Mouse (Mus musculus) cortical plate, adult 2 months (tissue): ENCODE measurements at regions not wholly inside any gene's neighbourhood (a gene's known extent, or its start where the extent isn't known, plus 50 kb on each side); places are given as distances from the start of the nearest gene placed in this dataset.

Source experiments
- CTCF ChIP-seq: fragments of 200-500 bp; IDR thresholded peaks from 2 replicates; pipeline ENCODE4 v1.5.1; 2011; ENCODE audit warnings: mild to moderate bottlenecking, control low read depth, low read length; ENCODE audit not compliant: insufficient read depth; ENCODE audit errors: extremely low read depth
- POLR2A ChIP-seq: fragments of 200-500 bp; IDR thresholded peaks from 2 replicates; pipeline ENCODE4 v1.6.1; 2011; ENCODE audit warnings: mild to moderate bottlenecking, low read length, control low read depth; ENCODE audit not compliant: insufficient read depth; ENCODE audit errors: extremely low read depth

DNA sequence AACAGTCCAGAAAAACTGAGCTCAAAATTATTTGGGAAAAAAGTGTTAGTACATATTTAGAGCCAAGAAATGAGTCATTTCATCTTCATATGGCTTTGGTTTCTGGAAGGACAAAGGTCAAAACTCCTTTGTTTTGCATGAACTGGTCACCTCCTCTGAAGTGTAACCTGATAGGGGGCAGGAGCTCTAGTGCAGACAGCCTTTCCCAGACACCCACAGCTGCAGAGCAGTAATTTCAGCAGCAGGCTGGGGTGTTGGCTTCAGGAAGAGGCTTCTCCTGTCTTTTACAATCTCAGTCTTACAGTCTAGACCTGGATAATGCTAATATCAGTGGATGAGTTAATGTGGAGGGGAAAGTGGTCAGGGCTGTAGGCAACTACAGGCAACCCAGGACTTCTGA, 830.4 kb upstream of the Nr2f1 start:
- TF ChIP-seq CTCF, result no peak
- TF ChIP-seq POLR2A, result no peak
